ENCODE assay signal across 26 mouse cellular contexts in the genomic region with DNA sequence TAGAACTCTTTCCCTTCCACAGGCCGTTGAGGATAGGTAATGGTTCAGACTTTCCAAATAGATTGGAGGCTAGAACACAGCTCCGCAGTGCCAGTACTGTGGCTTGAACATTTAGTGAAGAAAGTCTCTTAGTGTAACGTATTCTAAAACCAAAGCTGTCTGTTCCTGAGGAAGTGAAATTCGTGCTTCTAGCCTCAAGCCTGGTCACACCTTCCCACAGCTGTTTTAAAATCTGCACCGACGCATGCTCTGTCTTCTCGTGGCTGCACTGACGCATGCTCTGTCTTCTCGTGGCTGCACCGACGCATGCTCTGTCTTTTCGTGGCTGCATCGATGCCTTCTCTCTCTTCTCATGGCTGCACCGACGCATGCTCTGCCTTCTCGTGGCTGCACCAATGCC. TPM values are rescaled to one million over a fixed set of nuclear protein-coding genes. Genes with fewer than 3 reads are reported as not detected.
DNase-seq lines count a peak whose midpoint lies in the region; TF ChIP-seq lines count a peak whose summit lies in the region.
"Had no signal": no experiment of that assay in that cellular context is flagged by ENCODE, and none has a peak within 500 bp of the region (broad histone marks: within the 10 kb centered on the region; RNA-seq: fewer than 3 reads in every experiment).

No protein-coding gene starts in this region.

- TF ChIP-seq CTCF in bone marrow, adult 2 months (IDR thresholded peaks at IDR 0.05; ENCODE audit: control insufficient read depth, insufficient read depth, low read length) = no peak

- 40% methylated on average over 16 of the region's 16 CpGs for WGBS in bone marrow, adult 2 months

- peaks cover 5% of the 10 kb centered on the region for H3K4me1 ChIP-seq in bone marrow, adult 2 months (ENCODE audit: control insufficient read depth, insufficient read depth, low read length)
- H3K4me1 ChIP-seq: embryonic facial prominence, embryonic 15.5 days; forebrain, embryonic 15.5 days; heart, embryonic 15.5 days; hindbrain, embryonic 13.5 days had no signal

- H3K27ac ChIP-seq in bone marrow, adult 2 months (ENCODE audit: control insufficient read depth, insufficient read depth, low read depth, low read length, poor library complexity) = peak overlapping the region; percentile 58; the same call in 1 of the 2 replicates
- H3K27ac ChIP-seq: embryonic facial prominence, embryonic 15.5 days; forebrain, embryonic 15.5 days; heart, adult 2 months; heart, embryonic 15.5 days; hindbrain, embryonic 13.5 days; left cerebral cortex, adult 2 months; liver, embryonic 13.5 days; macrophage had no signal

- no peak overlapping the region for H3K4me3 ChIP-seq in bone marrow, adult 2 months (replicated peaks; ENCODE audit: control insufficient read depth, low read depth, low read length)
- H3K4me3 ChIP-seq: embryonic facial prominence, embryonic 15.5 days; forebrain, embryonic 15.5 days; heart, adult 2 months; heart, embryonic 15.5 days; hindbrain, embryonic 13.5 days; left cerebral cortex, adult 2 months; liver, embryonic 13.5 days had no signal

- no peak for TF ChIP-seq POLR2A in bone marrow, adult 2 months (IDR thresholded peaks at IDR 0.05; ENCODE audit: borderline replicate concordance, control insufficient read depth, low read depth, low read length)

- DNase-seq in lung, postnatal 36 days = peak; percentile 21
- no peak for DNase-seq in lung, postnatal 4 days
- peak; percentile 7 to 10 for DNase-seq in monocyte, adult 2 months (ENCODE audit: low read depth in 1 of 2, low spot score in 2 of 2)
- DNase-seq in spleen, postnatal 36 days (ENCODE audit: low spot score in 2 of 2) = peak; percentile 67 to 69
- no peak for DNase-seq in right cerebral cortex, postnatal 14 days
- DNase-seq in embryo, embryonic 11 days = no peak
- DNase-seq: adrenal gland, postnatal 10 days; cerebellum, adult 8-10 months; cerebellum, postnatal 36 days; gastrocnemius, postnatal 14 days; heart, postnatal 36 days; kidney, adult 18-20 months; kidney, postnatal 10 days; liver, embryonic 13.5 days; lung, adult 2 months; retina, postnatal 1 day; thymus, postnatal 14 days had no signal

RNA-seq across cellular contexts. Expression of gene Ccdc180, which starts 6.9 kb away (rescaled TPM):
- 1.0 and 1.4 TPM in 2 replicates for polyA plus RNA-seq in bone marrow, adult 2 months (2011; ENCODE audit: insufficient read depth, insufficient read length, low replicate concordance, missing spikeins)
- polyA plus RNA-seq: midbrain, embryonic 11.5 days had no signal

RNA-seq across cellular contexts. Expression of gene Stra6l, which starts 34.8 kb away (rescaled TPM):
- not detected in 2 replicates for polyA plus RNA-seq in bone marrow, adult 2 months (2011; ENCODE audit: insufficient read depth, insufficient read length, low replicate concordance, missing spikeins)

RNA-seq across cellular contexts. Expression of gene Igfbpl1, which starts 56.5 kb away (rescaled TPM):
- 1.6 TPM in 1 of 2 replicates, not detected in the other for polyA plus RNA-seq in bone marrow, adult 2 months (2011; ENCODE audit: insufficient read depth, insufficient read length, low replicate concordance, missing spikeins)
- polyA plus RNA-seq: macrophage had no signal

Comparison
In these comparisons a context has a peak if more than half of its experiments do, and no peak if none do; other contexts are left out.
1. DNase-seq: peak in lung, postnatal 36 days (single experiment), monocyte, adult 2 months (2 of 2) and spleen, postnatal 36 days (2 of 2); none in lung, postnatal 4 days (0 of 2), right cerebral cortex, postnatal 14 days (single experiment) and embryo, embryonic 11 days (single experiment).